Mouse (Mus musculus): ENCODE measurements around the gene Gcnt1. TPM values are rescaled to one million over a fixed set of nuclear protein-coding genes. Genes with fewer than 3 reads are reported as not detected.

Gene Gcnt1
- 1.9 and 2.7 TPM in 2 replicates for polyA plus RNA-seq (2015; fragmentation: Nextera tagmentation; extraction: Ambion mirVana)

GRCm38 (mm10) chr19:17372701-17373100 is at the start of gene Gcnt1:
Gene Gcnt1, minus strand, starts transcription at chr19:17372844.

GRCm38 (mm10) chr19:17393841-17394591 is 21.4 kb upstream of the Gcnt1 start, which contains the start of gene Rfk:
Gene Rfk, plus strand, starts transcription at chr19:17394043.

Other genes starting within 250 kb of the Gcnt1 start
- gene Rfk, start 21.2 kb upstream of the Gcnt1 start, polyA plus RNA-seq (2015; fragmentation: Nextera tagmentation; extraction: Ambion mirVana) = 135 and 209 TPM in 2 replicates

Measured in adrenal gland, postnatal 0 days (tissue).